Mouse (Mus musculus) heart, adult 2 months (tissue): ENCODE data around the gene Atp6v1g1.

Experiments used
- CTCF ChIP-seq: fragments of 200-600 bp; IDR thresholded peaks from 2 replicates; pipeline ENCODE4 v1.8.1; 2022; ENCODE audit warnings: antibody characterized with exemption, mild to moderate bottlenecking, moderate library complexity
- EP300 ChIP-seq: fragments of 200-500 bp; IDR thresholded peaks from 2 replicates; pipeline ENCODE4 v1.6.1; 2011; ENCODE audit warnings: low read depth, low read length, control low read depth; ENCODE audit not compliant: insufficient read depth
- POLR2A ChIP-seq: fragments of 200-500 bp; IDR thresholded peaks from 2 replicates; pipeline ENCODE4 v1.6.1; 2011; ENCODE audit warnings: mild to moderate bottlenecking, low read depth, low read length, control low read depth; ENCODE audit not compliant: insufficient read depth

DNA sequence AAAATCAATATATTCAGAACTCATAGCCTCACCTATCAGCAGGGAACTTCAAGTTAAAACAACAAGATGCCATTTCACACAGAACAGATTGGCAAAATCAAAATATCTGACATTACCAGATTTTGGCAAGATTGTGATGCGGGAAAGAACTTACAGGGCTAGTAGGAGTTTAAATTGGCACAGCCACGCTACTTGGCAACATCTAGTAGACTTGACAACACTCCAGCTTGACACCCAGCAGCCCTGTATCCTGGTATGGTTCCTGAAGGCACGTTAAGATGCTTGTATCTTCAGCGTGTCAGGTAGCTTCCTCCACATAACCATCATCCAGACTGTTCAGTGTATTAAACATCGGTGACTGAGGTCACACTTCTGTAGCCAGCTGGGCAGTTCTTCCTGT is 37.1 kb upstream of the Atp6v1g1 start:
- no peak for TF ChIP-seq CTCF
- TF ChIP-seq EP300: no peak
- no peak for TF ChIP-seq POLR2A
